Comparison of ENCODE assay signal across 13 mouse cellular contexts in genomic region chr14:13982174-13982573, GRCm38 (mm10). TPM values are rescaled to one million over a fixed set of nuclear protein-coding genes. Genes with fewer than 3 reads are reported as not detected.
A peak's percentile ranks its signal among the peaks of the same experiment; 100 is the strongest.
DNase-seq lines count a peak whose midpoint lies in the region; ATAC-seq and TF ChIP-seq lines count a peak whose summit lies in the region.
"Had no signal": no experiment of that assay in that cellular context is flagged by ENCODE, and none has a peak within 500 bp of the region (broad histone marks: within the 10 kb centered on the region; RNA-seq: fewer than 3 reads in every experiment).

No protein-coding gene starts in this region.

- TF ChIP-seq CTCF in hindbrain, postnatal 0 days (IDR thresholded peaks at IDR 0.05; ENCODE audit: low read depth): peak; percentile 36
- peak; percentile 24 for TF ChIP-seq CTCF in ES-Bruce4 (IDR thresholded peaks at IDR 0.05; ENCODE audit: low read depth, low read length)
- peak; percentile 35 for TF ChIP-seq CTCF in lung, embryonic 14.5 days (IDR thresholded peaks at IDR 0.05; ENCODE audit: low read depth)

- no peaks in the 10 kb centered on the region for H3K4me1 ChIP-seq in hindbrain, postnatal 0 days (ENCODE audit: insufficient read depth, low read length)
- 0 out of 2 replicates have a peak, but pooled peaks cover 4% of the 10 kb centered on the region for H3K4me1 ChIP-seq in hindbrain, embryonic 13.5 days (replicated peaks)
- H3K4me1 ChIP-seq in ES-Bruce4 (ENCODE audit: control insufficient read depth, insufficient read depth, low read length): no peaks in the 10 kb centered on the region
- H3K4me1 ChIP-seq in lung, embryonic 14.5 days (ENCODE audit: insufficient read depth): no peaks in the 10 kb centered on the region
- H3K4me1 ChIP-seq: hindbrain, embryonic 10.5 days; liver, embryonic 13.5 days had no signal

- WGBS in hindbrain, postnatal 0 days: 57% methylated on average over 2 of the region's 2 CpGs
- 59% methylated on average over 2 of the region's 2 CpGs for WGBS in hindbrain, embryonic 13.5 days
- 54% methylated on average over 2 of the region's 2 CpGs for WGBS in lung, embryonic 14.5 days

- no peaks in the 10 kb centered on the region for H3K36me3 ChIP-seq in hindbrain, postnatal 0 days (ENCODE audit: insufficient read depth, low read length)
- no peaks in the 10 kb centered on the region for H3K36me3 ChIP-seq in hindbrain, embryonic 13.5 days
- no peaks in the 10 kb centered on the region for H3K36me3 ChIP-seq in ES-Bruce4 (ENCODE audit: control insufficient read depth, insufficient read depth, low read length, poor library complexity, severe bottlenecking)
- H3K36me3 ChIP-seq in lung, embryonic 14.5 days (ENCODE audit: insufficient read depth): no peaks in the 10 kb centered on the region
- H3K36me3 ChIP-seq: hindbrain, embryonic 10.5 days; liver, embryonic 13.5 days had no signal

- no peak for TF ChIP-seq POLR2A in ES-Bruce4 (IDR thresholded peaks at IDR 0.05; ENCODE audit: insufficient read depth, low read length)

- no peak for TF ChIP-seq EP300 in ES-Bruce4 (IDR thresholded peaks at IDR 0.05; ENCODE audit: insufficient read depth, low read depth, low read length)

- no peak overlapping the region for H3K27ac ChIP-seq in hindbrain, postnatal 0 days
- no peak overlapping the region for H3K27ac ChIP-seq in hindbrain, embryonic 13.5 days
- no peak overlapping the region for H3K27ac ChIP-seq in ES-Bruce4 (ENCODE audit: insufficient read depth, low read length)
- H3K27ac ChIP-seq in lung, embryonic 14.5 days (ENCODE audit: low read depth): no peak overlapping the region
- H3K27ac ChIP-seq: hindbrain, embryonic 10.5 days; liver, embryonic 13.5 days had no signal

- H3K4me2 ChIP-seq in hindbrain, postnatal 0 days (ENCODE audit: low read depth, low read length): no peak overlapping the region
- H3K4me2 ChIP-seq in hindbrain, embryonic 13.5 days: no peak overlapping the region
- no peak overlapping the region for H3K4me2 ChIP-seq in lung, embryonic 14.5 days
- H3K4me2 ChIP-seq: liver, embryonic 13.5 days had no signal

- no peaks in the 10 kb centered on the region for H3K27me3 ChIP-seq in hindbrain, postnatal 0 days (ENCODE audit: insufficient read depth, low read length)
- H3K27me3 ChIP-seq in hindbrain, embryonic 13.5 days: no peaks in the 10 kb centered on the region
- no peaks in the 10 kb centered on the region for H3K27me3 ChIP-seq in ES-Bruce4 (ENCODE audit: control insufficient read depth, insufficient read depth, low read length, poor library complexity, severe bottlenecking)
- no peaks in the 10 kb centered on the region for H3K27me3 ChIP-seq in lung, embryonic 14.5 days (ENCODE audit: insufficient read depth, low read length)
- H3K27me3 ChIP-seq: liver, embryonic 13.5 days had no signal

- H3K9me3 ChIP-seq in hindbrain, postnatal 0 days (ENCODE audit: low read length): no peaks in the 10 kb centered on the region
- no peaks in the 10 kb centered on the region for H3K9me3 ChIP-seq in hindbrain, embryonic 13.5 days
- H3K9me3 ChIP-seq in ES-Bruce4 (replicated peaks; ENCODE audit: control insufficient read depth, insufficient read depth, low read length, poor library complexity, severe bottlenecking): no peaks in the 10 kb centered on the region
- H3K9me3 ChIP-seq in lung, embryonic 14.5 days (ENCODE audit: low read depth, low read length): no peaks in the 10 kb centered on the region
- H3K9me3 ChIP-seq: hindbrain, embryonic 10.5 days; liver, embryonic 13.5 days had no signal

- no peak overlapping the region for H3K9ac ChIP-seq in hindbrain, postnatal 0 days (replicated peaks; ENCODE audit: low read length)
- H3K9ac ChIP-seq in hindbrain, embryonic 13.5 days: no peak overlapping the region
- H3K9ac ChIP-seq in ES-Bruce4 (ENCODE audit: low read depth, poor library complexity, severe bottlenecking): no peak overlapping the region
- no peak overlapping the region for H3K9ac ChIP-seq in lung, embryonic 14.5 days
- H3K9ac ChIP-seq: liver, embryonic 13.5 days had no signal

- peak; percentile 7 for DNase-seq in hindbrain, postnatal 0 days (ENCODE audit: low spot score)
- peak; percentile 29 for DNase-seq in 3T3-L1 (ENCODE audit: low read depth, low spot score)
- DNase-seq in lung, embryonic 14.5 days: peak; percentile 10
- DNase-seq in frontal cortex, postnatal 36 days (ENCODE audit: low spot score in 2 of 2): no peak
- no peak for DNase-seq in spleen, postnatal 4 days (ENCODE audit: low spot score in 2 of 2)
- DNase-seq: kidney, postnatal 14 days; liver, embryonic 13.5 days; midbrain, embryonic 14.5 days had no signal

- ATAC-seq in hindbrain, postnatal 0 days: no peak
- no peak for ATAC-seq in hindbrain, embryonic 13.5 days (ENCODE audit: low FRiP score)
- ATAC-seq in lung, embryonic 14.5 days (ENCODE audit: insufficient read depth): no peak
- no peak for ATAC-seq in monocyte, adult 5-6 weeks (replicated peaks; ENCODE audit: insufficient number of reproducible peaks, low FRiP score, low TSS enrichment, poor library complexity, severe bottlenecking)

- H3K4me3 ChIP-seq in hindbrain, postnatal 0 days (ENCODE audit: low read length): no peak overlapping the region
- H3K4me3 ChIP-seq in hindbrain, embryonic 13.5 days: no peak overlapping the region
- H3K4me3 ChIP-seq in ES-Bruce4 (ENCODE audit: low read depth, low read length): no peak overlapping the region
- no peak overlapping the region for H3K4me3 ChIP-seq in lung, embryonic 14.5 days (ENCODE audit: low read depth, low read length)
- H3K4me3 ChIP-seq: erythroblast, embryonic 14.5 days; hindbrain, embryonic 10.5 days; liver, embryonic 13.5 days had no signal

RNA-seq across cellular contexts. Expression of gene Thoc7, which starts 20.5 kb away (rescaled TPM):
- total RNA-seq in hindbrain, postnatal 0 days (2014; rRNA removed): 38.1 and 46.5 TPM in 2 replicates
- polyA plus RNA-seq in hindbrain, postnatal 0 days (2015; fragmentation: Nextera tagmentation; extraction: Ambion mirVana): 211 and 226 TPM in 2 replicates
- 204 and 211 TPM in 2 replicates for polyA plus RNA-seq in hindbrain, embryonic 13.5 days (2015; fragmentation: Nextera tagmentation; extraction: Ambion mirVana)
- 105 and 113 TPM in 2 replicates for polyA plus RNA-seq in ES-Bruce4 (2011; ENCODE audit: insufficient read depth, insufficient read length, low read depth, missing spikeins)
- polyA plus RNA-seq in lung, embryonic 14.5 days (2014; fragmentation: Nextera tagmentation; extraction: Ambion mirVana): 193 and 204 TPM in 2 replicates
- total RNA-seq in monocyte, adult 5-6 weeks (2017): 86.1 to 133 TPM (median 114 TPM) in 3 replicates

RNA-seq across cellular contexts. Expression of gene Atxn7, which starts 20.9 kb away (rescaled TPM):
- 9.4 and 11.7 TPM in 2 replicates for total RNA-seq in hindbrain, postnatal 0 days (2014; rRNA removed)
- polyA plus RNA-seq in hindbrain, postnatal 0 days (2015; fragmentation: Nextera tagmentation; extraction: Ambion mirVana): 2.9 and 3.6 TPM in 2 replicates
- 3.1 and 4.2 TPM in 2 replicates for polyA plus RNA-seq in hindbrain, embryonic 13.5 days (2015; fragmentation: Nextera tagmentation; extraction: Ambion mirVana)
- polyA plus RNA-seq in ES-Bruce4 (2011; ENCODE audit: insufficient read depth, insufficient read length, low read depth, missing spikeins): 7.4 and 9.6 TPM in 2 replicates
- 6.0 and 6.9 TPM in 2 replicates for polyA plus RNA-seq in lung, embryonic 14.5 days (2014; fragmentation: Nextera tagmentation; extraction: Ambion mirVana)
- 19.9 to 58.0 TPM (median 36.9 TPM) in 3 replicates for total RNA-seq in monocyte, adult 5-6 weeks (2017)

Comparison
In these comparisons a context has a peak if more than half of its experiments do, and no peak if none do; other contexts are left out.
1. DNase-seq: peak in hindbrain, postnatal 0 days (single experiment), 3T3-L1 (single experiment) and lung, embryonic 14.5 days (single experiment); none in frontal cortex, postnatal 36 days (0 of 2) and spleen, postnatal 4 days (0 of 2).
2. Peak in every context shown above with its lines, with median percentiles within 50 percentile points of each other: CTCF ChIP-seq.